Mouse (Mus musculus): ENCODE measurements at regions not wholly inside any gene's neighbourhood (a gene's known extent, or its start where the extent isn't known, plus 50 kb on each side); places are given as distances from the start of the nearest gene placed in this dataset.

DNA sequence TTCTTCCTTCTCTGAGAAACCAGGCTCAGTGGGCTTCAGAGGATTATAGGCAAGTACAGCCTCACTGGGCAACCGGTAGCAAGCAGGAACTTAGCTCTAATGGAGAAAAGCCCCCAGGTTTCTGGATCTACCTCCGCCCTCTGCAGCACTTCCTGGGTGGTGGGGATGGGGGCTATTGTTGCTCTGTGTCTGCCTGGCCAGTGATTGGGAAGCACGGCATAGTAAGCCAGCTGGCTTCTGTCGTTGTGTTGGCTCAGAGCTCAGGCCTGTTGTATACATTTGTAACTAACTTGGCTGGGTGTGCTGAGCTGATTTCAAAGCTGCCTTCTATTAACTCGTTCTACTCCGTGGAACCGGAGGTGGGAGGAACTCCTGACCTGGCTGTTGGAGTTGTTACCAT, 58.9 kb upstream of the Gjb5 start:
- no peak for DNase-seq

DNA sequence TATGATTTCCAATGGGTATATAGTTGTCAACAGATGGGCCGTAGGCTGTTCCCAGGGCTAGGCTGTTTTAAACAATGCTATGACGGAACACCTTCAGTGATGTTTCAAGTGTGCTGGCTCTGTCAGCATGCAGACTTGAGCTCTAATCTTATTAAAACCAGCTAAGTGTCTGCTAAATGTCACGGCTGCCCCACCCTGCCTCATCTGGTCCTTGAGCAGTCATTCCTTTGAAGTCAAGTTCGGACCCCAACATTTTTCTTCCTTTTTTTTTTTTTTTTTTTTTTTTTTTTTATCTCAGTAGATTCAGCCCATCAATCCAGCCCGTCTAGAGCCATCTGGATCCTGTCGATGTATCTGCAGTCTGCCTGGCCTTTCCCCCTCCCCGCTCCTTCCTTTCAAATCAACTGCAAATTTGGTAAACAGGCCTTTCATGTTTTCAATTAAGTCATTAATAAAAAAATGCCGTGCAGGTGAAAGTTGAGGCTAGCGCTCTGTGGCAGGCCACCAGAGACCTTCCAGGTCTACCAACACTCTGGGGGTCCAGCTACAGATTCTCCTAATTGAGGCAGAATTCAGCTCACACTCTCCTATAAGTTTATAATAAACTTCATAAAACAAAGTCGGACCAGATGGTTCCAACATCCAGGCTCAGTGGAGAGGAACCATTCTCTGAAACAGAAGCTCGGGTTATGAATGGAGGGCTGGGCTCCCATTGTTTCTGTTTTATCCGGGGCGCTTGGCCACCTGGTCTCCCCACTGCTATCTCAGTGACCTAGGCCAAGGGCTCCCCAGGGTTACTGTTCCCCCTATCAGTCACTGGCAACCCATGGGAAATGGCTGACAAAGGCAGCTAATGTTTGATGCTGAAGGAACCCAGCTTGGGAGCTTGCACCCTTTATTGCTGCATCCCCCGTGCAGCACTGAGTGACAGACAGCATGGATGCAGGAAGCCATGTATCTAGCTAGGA, 56.3 kb upstream of the Gjb5 start:
- peak; percentile 34 for DNase-seq
